Mouse (Mus musculus) intestine, embryonic 14.5 days (tissue): ENCODE results near the gene Cldn5. TPM values are rescaled to one million over a fixed set of nuclear protein-coding genes. Genes with fewer than 3 reads are reported as not detected.

Source experiments
- ATAC-seq: fragments of 200-750 bp; cut with Nextera tagmentation; replicated peaks from 2 replicates; pipeline ENCODE4 v1.8.0; 2017; ENCODE audit warnings: low read depth, moderate number of reproducible peaks, moderate TSS enrichment, moderate library complexity; ENCODE audit not compliant: low FRiP score, low TSS enrichment
- DNase-seq: peaks from one replicate; pipeline ENCODE4 v3.0.0-alpha.2; 2018; ENCODE audit warnings: low spot score
- H3K27ac ChIP-seq: fragments of 300-500 bp; sonication (generic); 2 replicates; pipeline ENCODE4 v1.5.1; 2014; ENCODE audit warnings: low read depth, mild to moderate bottlenecking, control low read depth
- H3K27me3 ChIP-seq: fragments of 300-500 bp; sonication (generic); replicated peaks from 2 replicates; pipeline ENCODE4 v1.6.1; 2014; ENCODE audit warnings: low read length, control low read depth; ENCODE audit not compliant: control insufficient read depth, insufficient read depth
- H3K36me3 ChIP-seq: fragments of 300-500 bp; sonication (generic); 2 replicates; pipeline ENCODE4 v1.6.1; 2014; ENCODE audit warnings: low read length, control low read depth; ENCODE audit not compliant: control insufficient read depth, insufficient read depth
- H3K4me1 ChIP-seq: fragments of 300-500 bp; sonication (generic); replicated peaks from 2 replicates; pipeline ENCODE4 v1.6.1; 2014; ENCODE audit warnings: low read length, control low read depth, mixed read lengths; ENCODE audit not compliant: control insufficient read depth, insufficient read depth
- H3K4me2 ChIP-seq: fragments of 300-500 bp; sonication (generic); 2 replicates; pipeline ENCODE4 v1.6.1; 2014; ENCODE audit warnings: low read length
- H3K4me3 ChIP-seq: fragments of 300-500 bp; sonication (generic); 2 replicates; pipeline ENCODE4 v1.5.1; 2014; ENCODE audit warnings: low read depth, low read length, control low read depth, mixed read lengths
- H3K9ac ChIP-seq: fragments of 300-500 bp; sonication (generic); 2 replicates; pipeline ENCODE4 v1.6.1; 2014; ENCODE audit warnings: mild to moderate bottlenecking, low read length
- H3K9me3 ChIP-seq: fragments of 300-500 bp; sonication (generic); 2 replicates; pipeline ENCODE4 v1.6.1; 2016; ENCODE audit warnings: low read length, control low read depth; ENCODE audit not compliant: control insufficient read depth
- WGBS: fragments of 180-500 bp; shearing (Covaris S2); extraction: QIAGEN DNeasy Blood & Tissue Kit; methylation state at CpG from one replicate; pipeline ENCODE4 v1.1.7; 2014; 5-methylcytosine and 5-hydroxymethylcytosine counted together
- polyA plus RNA-seq: library from polyadenylated mRNA; unstranded; fragments of >200 nt; fragmentation: Nextera tagmentation; extraction: Ambion mirVana; gene quantifications from 2 replicates; pipeline ENCODE4 v1.2.1, GENCODE M21; 2014

Gene Cldn5
- polyA plus RNA-seq, 1 experiment from 2014 or later = 21.9 TPM

GRCm38 (mm10) chr16:18751885-18752499 is 24.7 kb upstream of the Cldn5 start:
- Histone ChIP-seq H3K9ac (no peak overlapping the region), H3K27me3 (no peaks in the 10 kb centered on the region), H3K9me3 (no peaks in the 10 kb centered on the region), H3K27ac (no peak overlapping the region), H3K4me3 (no peak overlapping the region), H3K4me2 (no peak overlapping the region), H3K4me1 (no peaks in the 10 kb centered on the region), H3K36me3 (no peaks in the 10 kb centered on the region)
- WGBS = 79% methylated on average over 10 of the region's 10 CpGs
- DNase-seq (no peak), ATAC-seq (no peak)

DNA sequence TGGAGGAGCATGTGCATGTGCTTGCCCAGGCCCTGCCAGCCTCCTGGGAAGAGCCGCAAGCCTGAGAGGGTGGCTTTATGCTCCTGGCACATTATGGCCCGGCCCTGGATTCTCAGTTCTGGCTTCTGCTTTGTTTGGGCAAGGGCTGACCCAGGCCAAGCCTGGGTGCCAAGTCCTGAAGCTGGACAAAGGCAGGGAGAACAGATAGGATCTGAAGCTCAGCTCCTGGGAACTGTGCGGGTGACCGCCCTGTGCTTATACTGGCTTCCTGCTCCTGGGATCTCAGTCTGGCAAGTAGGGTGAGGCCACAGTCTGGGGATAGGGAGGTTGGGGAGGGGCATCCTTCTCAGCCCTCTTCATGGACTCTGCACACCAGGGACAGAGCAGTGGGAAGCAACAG is 14.9 kb upstream of the Cldn5 start:
- DNase-seq (no peak), ATAC-seq (no peak)
- 85% methylated on average over 4 of the region's 4 CpGs for WGBS
- H3K9me3 ChIP-seq = no peaks in the 10 kb centered on the region
- H3K9ac ChIP-seq = no peak overlapping the region
- H3K4me2 ChIP-seq = no peak overlapping the region
- H3K27ac ChIP-seq = no peak overlapping the region
- H3K36me3 ChIP-seq = no peaks in the 10 kb centered on the region
- H3K27me3 ChIP-seq = no peaks in the 10 kb centered on the region
- no peaks in the 10 kb centered on the region for H3K4me1 ChIP-seq
- H3K4me3 ChIP-seq = no peak overlapping the region

GRCm38 (mm10) chr16:18762960-18763359 is 13.7 kb upstream of the Cldn5 start:
- H3K36me3 ChIP-seq = no peaks in the 10 kb centered on the region
- no peak for DNase-seq
- no peaks in the 10 kb centered on the region for H3K4me1 ChIP-seq
- H3K4me2 ChIP-seq = no peak overlapping the region
- no peak overlapping the region for H3K9ac ChIP-seq
- no peaks in the 10 kb centered on the region for H3K27me3 ChIP-seq
- no peak overlapping the region for H3K27ac ChIP-seq
- no peaks in the 10 kb centered on the region for H3K9me3 ChIP-seq
- no peak for ATAC-seq
- 65% methylated on average over 3 of the region's 3 CpGs for WGBS
- H3K4me3 ChIP-seq = no peak overlapping the region

- Histone ChIP-seq H3K4me2 (no peak overlapping the region), H3K4me1 (no peaks in the 10 kb centered on the region), H3K9ac (no peak overlapping the region), H3K4me3 (no peak overlapping the region), H3K36me3 (no peaks in the 10 kb centered on the region), H3K27me3 (no peaks in the 10 kb centered on the region), H3K27ac (no peak overlapping the region), H3K9me3 (no peaks in the 10 kb centered on the region)
- WGBS = 51% methylated on average over 4 of the region's 4 CpGs
- ATAC-seq (no peak), DNase-seq (no peak)
Measured at GRCm38 (mm10) chr16:18766390-18766789, 10.3 kb upstream of the Cldn5 start.

GRCm38 (mm10) chr16:18769501-18769900 is 7.1 kb upstream of the Cldn5 start:
- Histone ChIP-seq H3K4me3 (no peak overlapping the region), H3K4me1 (no peaks in the 10 kb centered on the region), H3K9ac (no peak overlapping the region), H3K9me3 (no peaks in the 10 kb centered on the region), H3K27me3 (no peaks in the 10 kb centered on the region), H3K27ac (no peak overlapping the region), H3K4me2 (no peak overlapping the region), H3K36me3 (no peaks in the 10 kb centered on the region)
- no peak for ATAC-seq
- 70% methylated on average over 1 of the region's 1 CpGs for WGBS
- no peak for DNase-seq

DNA sequence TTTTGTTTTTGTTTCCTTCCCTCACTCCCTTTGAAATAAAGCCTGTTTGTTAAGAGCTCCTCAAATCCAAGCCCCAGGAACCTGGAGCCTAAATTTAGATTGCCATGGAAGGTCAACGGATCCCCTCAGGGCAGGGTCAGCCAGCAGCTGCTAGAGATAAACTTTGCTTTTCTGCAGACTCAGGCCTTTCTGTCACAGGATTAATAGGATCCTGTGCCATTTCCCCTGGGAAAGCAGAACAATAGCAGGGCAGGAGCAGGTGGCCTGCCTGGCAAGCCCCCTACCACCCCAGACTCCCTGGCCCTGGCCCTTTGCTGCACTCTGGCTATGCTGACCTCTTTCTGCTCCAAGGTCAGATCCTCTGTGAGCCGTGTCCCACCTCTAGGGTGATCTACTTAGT is 2.7 kb upstream of the Cldn5 start:
- no peak overlapping the region for H3K4me2 ChIP-seq
- no peaks in the 10 kb centered on the region for H3K4me1 ChIP-seq
- no peaks in the 10 kb centered on the region for H3K36me3 ChIP-seq
- H3K4me3 ChIP-seq = no peak overlapping the region
- no peak overlapping the region for H3K9ac ChIP-seq
- ATAC-seq = no peak
- WGBS = 19% methylated on average over 2 of the region's 2 CpGs
- no peak for DNase-seq
- H3K9me3 ChIP-seq = no peaks in the 10 kb centered on the region
- no peak overlapping the region for H3K27ac ChIP-seq
- peaks cover 37% of the 10 kb centered on the region for H3K27me3 ChIP-seq

DNA sequence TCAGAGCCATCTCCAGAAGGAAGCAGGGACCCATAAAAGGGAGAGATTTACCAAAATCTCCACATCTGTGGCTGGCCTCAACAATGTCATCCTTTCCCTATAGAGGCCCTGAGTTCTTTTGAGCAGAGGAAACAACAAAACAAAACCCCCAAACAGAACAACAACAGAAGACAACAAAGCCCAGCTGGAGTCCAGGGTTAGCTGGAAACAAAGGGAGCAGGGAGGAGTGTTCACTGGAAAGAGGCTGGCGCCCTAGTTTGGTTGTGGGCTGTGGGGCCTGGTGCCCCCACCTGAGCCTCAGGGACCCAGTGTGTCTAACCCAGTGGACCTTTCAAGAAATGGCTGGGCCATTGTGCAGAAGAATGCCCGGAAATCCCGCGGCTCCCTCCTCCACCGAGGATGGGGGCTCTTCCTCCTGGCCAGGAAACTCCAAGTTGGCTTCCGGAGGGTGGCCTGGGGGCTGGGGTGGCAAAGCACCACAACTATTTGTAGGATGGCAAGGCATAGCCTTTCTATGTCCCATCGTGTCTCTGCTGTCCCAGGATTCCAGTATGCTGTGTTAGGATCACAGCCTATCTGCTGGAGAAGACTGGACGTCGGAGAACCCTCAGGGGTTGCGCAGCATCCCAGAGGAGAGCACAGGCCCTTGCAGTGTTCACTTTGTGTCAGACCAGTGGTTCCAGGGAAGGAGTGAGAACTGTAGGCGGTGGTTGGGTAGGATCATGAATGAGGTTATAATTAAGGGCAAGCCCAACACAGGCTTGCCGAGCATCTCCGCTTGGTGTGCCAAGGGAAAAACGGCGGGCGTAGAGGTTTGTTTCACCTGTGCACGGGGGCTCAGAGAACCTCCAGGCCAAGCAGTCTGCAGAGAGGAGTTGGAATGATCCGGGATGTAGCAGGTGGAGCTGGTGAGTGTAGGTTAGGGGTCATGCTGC is 759 bp upstream of the Cldn5 start:
- peak overlapping the region; percentile 22; the same call in 1 of the 2 replicates for H3K27ac ChIP-seq
- peaks cover 4% of the 10 kb centered on the region; the same call in 1 of the 2 replicates for H3K36me3 ChIP-seq
- peaks cover 43% of the 10 kb centered on the region for H3K27me3 ChIP-seq
- ATAC-seq = no peak
- H3K4me3 ChIP-seq = peak overlapping the region; percentile 10; the same call in 1 of the 2 replicates
- H3K4me1 ChIP-seq = no peaks in the 10 kb centered on the region
- 40% methylated on average over 18 of the region's 18 CpGs for WGBS
- peak overlapping the region; percentile 62 for H3K4me2 ChIP-seq
- H3K9me3 ChIP-seq = no peaks in the 10 kb centered on the region
- no peak for DNase-seq
- no peak overlapping the region for H3K9ac ChIP-seq

- Histone ChIP-seq H3K27me3 (peaks cover 43% of the 10 kb centered on the region), H3K9me3 (no peaks in the 10 kb centered on the region), H3K4me3 (peak overlapping the region; percentile 35), H3K9ac (peak overlapping the region; percentile 39), H3K36me3 (peaks cover 18% of the 10 kb centered on the region), H3K27ac (no peak overlapping the region), H3K4me2 (peak overlapping the region; percentile 62), H3K4me1 (no peaks in the 10 kb centered on the region)
- DNase-seq (peak; percentile 67), ATAC-seq (peak; percentile 60)
- WGBS = 3% methylated on average over 80 of the region's 80 CpGs
Measured at GRCm38 (mm10) chr16:18777101-18778080, 744 bp downstream of the Cldn5 start.
